Mouse (Mus musculus) G1E (cell line): Measurements from ENCODE around the gene Gcc2.
"Not testable (repeated sequence)": the region's sequence is repeated elsewhere in the genome, so short reads cannot be mapped to it uniquely, and the experiment has no call there.

Source experiments
- CTCF ChIP-seq: IDR thresholded peaks from 2 replicates; pipeline ENCODE4 v1.5.1; 2012; ENCODE audit warnings: low read depth, low read length, inconsistent platforms, mixed read lengths
- GATA1 ChIP-seq: IDR thresholded peaks from 2 replicates; pipeline ENCODE4 v1.6.1; 2012; ENCODE audit warnings: borderline replicate concordance, low read length, inconsistent platforms, mixed read lengths
- GATA2 ChIP-seq: IDR thresholded peaks from 2 replicates; pipeline ENCODE4 v1.6.1; 2012; ENCODE audit warnings: low read depth, low read length, inconsistent platforms, borderline replicate concordance
- POLR2AphosphoS5 ChIP-seq: IDR thresholded peaks from 2 replicates; pipeline ENCODE4 v1.6.1; 2012; ENCODE audit warnings: low read depth, low read length, inconsistent platforms; ENCODE audit not compliant: insufficient replicate concordance
- TAL1 ChIP-seq: conservative IDR thresholded peaks from 2 replicates; pipeline ENCODE4 v1.6.1; 2012; ENCODE audit warnings: low read depth, low read length, inconsistent platforms, mixed read lengths

DNA sequence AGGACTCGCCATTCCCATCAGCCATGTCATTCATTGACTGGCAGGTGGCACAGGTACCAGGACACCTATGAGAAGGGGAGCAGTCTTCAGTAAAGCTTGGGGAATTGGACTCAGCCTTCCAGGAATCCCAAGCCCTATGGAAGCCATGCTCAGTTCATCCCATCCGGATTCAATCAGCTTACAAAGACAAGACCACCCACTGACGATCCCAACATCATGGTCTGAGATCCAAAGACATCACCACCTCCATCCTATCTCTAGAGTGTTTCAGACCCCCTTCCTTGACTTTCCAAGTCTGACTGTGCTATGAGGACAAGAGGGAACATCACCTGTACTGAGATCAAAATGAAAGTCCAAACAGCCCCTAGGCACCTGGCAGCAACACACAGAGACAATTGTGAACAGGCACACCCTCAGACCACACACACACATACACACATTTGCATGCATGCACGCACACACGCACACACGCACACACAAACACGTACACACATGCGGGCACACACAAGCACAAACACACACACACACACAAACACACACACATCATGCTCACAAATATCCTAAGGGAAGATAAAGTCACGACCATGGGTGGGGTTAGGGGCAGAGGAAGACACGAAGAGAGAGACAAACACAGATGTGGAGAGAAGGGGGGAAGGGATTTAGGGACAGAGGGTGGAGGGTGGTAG lies 22.1 kb upstream of the Gcc2 start:
- not testable (repeated sequence) for TF ChIP-seq CTCF, TAL1, POLR2AphosphoS5, GATA1, GATA2
